Mouse (Mus musculus) embryonic facial prominence, embryonic 12.5 days (tissue): ENCODE results near the gene Bag3. TPM values are rescaled to one million over a fixed set of nuclear protein-coding genes. Genes with fewer than 3 reads are reported as not detected.

Experiments
- ATAC-seq: fragments of 200-750 bp; cut with Nextera tagmentation; 2 replicates; pipeline ENCODE4 v1.8.0; 2017; ENCODE audit not compliant: insufficient number of reproducible peaks, insufficient read depth, low FRiP score, low TSS enrichment
- H3K27ac ChIP-seq: fragments of 300-500 bp; sonication (generic); 2 replicates; pipeline ENCODE4 v1.5.1; 2016; ENCODE audit warnings: mild to moderate bottlenecking
- H3K27me3 ChIP-seq: fragments of 300-500 bp; sonication (generic); 2 replicates; pipeline ENCODE4 v1.6.1; 2016; ENCODE audit warnings: mild to moderate bottlenecking, moderate library complexity
- H3K36me3 ChIP-seq: fragments of 300-500 bp; sonication (generic); 2 replicates; pipeline ENCODE4 v1.6.1; 2016; ENCODE audit warnings: mild to moderate bottlenecking
- H3K4me1 ChIP-seq: fragments of 300-500 bp; sonication (generic); 2 replicates; pipeline ENCODE4 v1.6.1; 2016
- H3K4me2 ChIP-seq: fragments of 300-500 bp; sonication (generic); replicated peaks from 2 replicates; pipeline ENCODE4 v1.6.1; 2016; ENCODE audit warnings: mild to moderate bottlenecking, moderate library complexity
- H3K4me3 ChIP-seq: fragments of 300-500 bp; sonication (generic); 2 replicates; pipeline ENCODE4 v1.5.1; 2016; ENCODE audit warnings: mild to moderate bottlenecking
- H3K9ac ChIP-seq: fragments of 300-500 bp; sonication (generic); 2 replicates; pipeline ENCODE4 v1.6.1; 2016; ENCODE audit warnings: mild to moderate bottlenecking, moderate library complexity
- H3K9me3 ChIP-seq: fragments of 300-500 bp; sonication (generic); 2 replicates; pipeline ENCODE4 v1.6.1; 2016; ENCODE audit warnings: mild to moderate bottlenecking, moderate library complexity
- WGBS: fragments of 180-500 bp; shearing (Covaris S2); methylation state at CpG from one replicate; pipeline ENCODE4 v1.1.7; 2016; 5-methylcytosine and 5-hydroxymethylcytosine counted together
- polyA plus RNA-seq: library from polyadenylated mRNA; unstranded; fragments of >200 nt; fragmentation: Nextera tagmentation; extraction: Ambion mirVana; gene quantifications from 2 replicates; pipeline ENCODE4 v1.2.1, GENCODE M21; 2016

The Bag3 gene
- polyA plus RNA-seq, 1 experiment from 2014 or later = 9.1 TPM

DNA sequence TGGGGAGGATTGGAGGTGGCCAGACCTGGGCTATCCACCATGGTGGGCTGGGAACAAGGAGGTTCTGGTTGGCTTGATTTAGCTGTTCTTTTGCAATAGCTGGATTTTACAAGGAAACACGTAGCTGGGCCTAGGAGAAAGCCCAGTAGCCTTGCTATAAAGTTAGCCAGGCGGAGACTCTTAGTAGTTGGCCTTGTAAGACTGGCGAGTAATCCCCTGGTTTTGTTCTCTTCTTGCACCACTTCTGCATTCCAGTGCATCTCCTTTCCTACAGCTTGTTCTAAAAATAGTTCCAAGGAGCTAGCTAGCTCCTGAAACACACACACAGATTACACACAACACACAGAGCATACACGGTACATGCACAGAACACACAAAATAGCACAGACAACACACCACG, 15.4 kb downstream of the Bag3 start:
- H3K9ac ChIP-seq = no peak overlapping the region
- H3K9me3 ChIP-seq = no peaks in the 10 kb centered on the region
- no peak overlapping the region for H3K4me2 ChIP-seq
- no peak overlapping the region for H3K4me3 ChIP-seq
- H3K27me3 ChIP-seq = no peaks in the 10 kb centered on the region
- ATAC-seq = no peak
- peaks cover 12% of the 10 kb centered on the region; the same call in 1 of the 2 replicates for H3K36me3 ChIP-seq
- 83% methylated on average over 5 of the region's 5 CpGs for WGBS
- no peak overlapping the region for H3K27ac ChIP-seq
- H3K4me1 ChIP-seq = peaks cover 8% of the 10 kb centered on the region; the same call in 1 of the 2 replicates

DNA sequence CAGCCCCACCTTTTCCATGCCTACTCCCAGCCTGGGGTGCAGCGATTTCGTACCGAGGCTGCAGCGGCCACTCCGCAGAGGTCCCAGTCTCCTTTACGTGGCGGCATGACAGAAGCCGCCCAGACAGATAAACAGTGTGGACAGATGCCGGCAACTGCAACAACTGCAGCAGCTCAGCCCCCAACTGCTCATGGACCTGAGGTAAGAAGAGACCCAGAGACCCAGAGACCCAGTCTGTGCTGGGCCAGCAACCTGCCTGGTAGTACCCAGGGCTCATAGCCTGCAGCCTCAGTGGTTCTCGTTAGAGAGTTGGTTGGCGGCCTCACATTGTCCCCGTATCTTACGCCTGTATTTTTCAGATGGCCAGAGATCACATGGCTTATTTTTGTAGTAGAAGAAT, 16.7 kb downstream of the Bag3 start:
- Histone ChIP-seq H3K4me2 (no peak overlapping the region), H3K9me3 (no peaks in the 10 kb centered on the region), H3K27ac (no peak overlapping the region), H3K9ac (no peak overlapping the region), H3K36me3 (peaks cover 12% of the 10 kb centered on the region; the same call in 1 of the 2 replicates), H3K4me1 (peaks cover under 1% of the 10 kb centered on the region; the same call in 1 of the 2 replicates), H3K4me3 (no peak overlapping the region), H3K27me3 (no peaks in the 10 kb centered on the region)
- ATAC-seq = no peak
- WGBS = 93% methylated on average over 13 of the region's 13 CpGs

GRCm38 (mm10) chr7:128540734-128541133, 17.3 kb downstream of the Bag3 start:
- Histone ChIP-seq H3K27me3 (no peaks in the 10 kb centered on the region), H3K4me2 (no peak overlapping the region), H3K4me3 (no peak overlapping the region), H3K9ac (no peak overlapping the region), H3K4me1 (no peaks in the 10 kb centered on the region), H3K36me3 (peaks cover 15% of the 10 kb centered on the region), H3K27ac (0 out of 2 replicates have a peak overlapping the region, but pooled peaks have one; percentile 24), H3K9me3 (no peaks in the 10 kb centered on the region)
- WGBS = 84% methylated on average over 16 of the region's 16 CpGs
- ATAC-seq = no peak

GRCm38 (mm10) chr7:128541186-128541585, 17.8 kb downstream of the Bag3 start:
- no peaks in the 10 kb centered on the region for H3K9me3 ChIP-seq
- H3K4me2 ChIP-seq = no peak overlapping the region
- H3K27ac ChIP-seq = 0 out of 2 replicates have a peak overlapping the region, but pooled peaks have one; percentile 24
- WGBS = 75% methylated on average over 9 of the region's 9 CpGs
- H3K27me3 ChIP-seq = no peaks in the 10 kb centered on the region
- no peak overlapping the region for H3K9ac ChIP-seq
- peaks cover 19% of the 10 kb centered on the region for H3K36me3 ChIP-seq
- no peaks in the 10 kb centered on the region for H3K4me1 ChIP-seq
- ATAC-seq = no peak
- no peak overlapping the region for H3K4me3 ChIP-seq

DNA sequence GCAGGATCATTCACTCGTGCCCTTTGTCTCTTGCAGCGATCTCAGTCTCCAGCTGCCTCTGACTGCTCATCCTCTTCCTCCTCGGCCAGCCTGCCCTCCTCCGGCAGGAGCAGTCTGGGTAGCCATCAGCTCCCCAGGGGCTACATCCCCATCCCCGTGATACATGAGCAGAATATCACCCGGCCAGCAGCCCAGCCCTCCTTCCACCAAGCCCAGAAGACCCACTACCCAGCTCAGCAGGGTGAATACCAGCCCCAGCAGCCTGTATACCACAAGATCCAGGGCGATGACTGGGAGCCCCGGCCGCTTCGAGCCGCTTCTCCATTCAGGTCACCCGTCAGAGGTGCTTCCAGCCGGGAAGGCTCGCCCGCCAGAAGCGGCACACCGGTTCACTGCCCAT, 18.4 kb downstream of the Bag3 start:
- H3K4me3 ChIP-seq = no peak overlapping the region
- ATAC-seq = no peak
- H3K9me3 ChIP-seq = no peaks in the 10 kb centered on the region
- no peak overlapping the region for H3K4me2 ChIP-seq
- peaks cover 23% of the 10 kb centered on the region for H3K36me3 ChIP-seq
- no peaks in the 10 kb centered on the region for H3K4me1 ChIP-seq
- no peak overlapping the region for H3K27ac ChIP-seq
- H3K27me3 ChIP-seq = no peaks in the 10 kb centered on the region
- no peak overlapping the region for H3K9ac ChIP-seq
- WGBS = 87% methylated on average over 17 of the region's 17 CpGs

- H3K9me3 ChIP-seq = no peaks in the 10 kb centered on the region
- ATAC-seq = no peak
- H3K27ac ChIP-seq = no peak overlapping the region
- no peaks in the 10 kb centered on the region for H3K4me1 ChIP-seq
- no peak overlapping the region for H3K4me2 ChIP-seq
- peaks cover 29% of the 10 kb centered on the region for H3K36me3 ChIP-seq
- no peak overlapping the region for H3K9ac ChIP-seq
- 71% methylated on average over 4 of the region's 4 CpGs for WGBS
- no peak overlapping the region for H3K4me3 ChIP-seq
- no peaks in the 10 kb centered on the region for H3K27me3 ChIP-seq
Observed at GRCm38 (mm10) chr7:128542488-128542887, 19.1 kb downstream of the Bag3 start.

- H3K4me3 ChIP-seq = no peak overlapping the region
- H3K9me3 ChIP-seq = no peaks in the 10 kb centered on the region
- ATAC-seq = no peak
- no peaks in the 10 kb centered on the region for H3K27me3 ChIP-seq
- no peak overlapping the region for H3K9ac ChIP-seq
- WGBS = 75% methylated on average over 14 of the region's 14 CpGs
- H3K4me2 ChIP-seq = no peak overlapping the region
- H3K27ac ChIP-seq = no peak overlapping the region
- H3K36me3 ChIP-seq = peaks cover 37% of the 10 kb centered on the region
- no peaks in the 10 kb centered on the region for H3K4me1 ChIP-seq
Observed at GRCm38 (mm10) chr7:128543148-128543855, 19.9 kb downstream of the Bag3 start.

- H3K4me1 ChIP-seq = no peaks in the 10 kb centered on the region
- no peaks in the 10 kb centered on the region for H3K9me3 ChIP-seq
- H3K36me3 ChIP-seq = peaks cover 43% of the 10 kb centered on the region
- WGBS = 76% methylated on average over 3 of the region's 3 CpGs
- no peaks in the 10 kb centered on the region for H3K27me3 ChIP-seq
- H3K4me3 ChIP-seq = no peak overlapping the region
- no peak overlapping the region for H3K27ac ChIP-seq
- no peak overlapping the region for H3K9ac ChIP-seq
- no peak for ATAC-seq
- no peak overlapping the region for H3K4me2 ChIP-seq
Observed at GRCm38 (mm10) chr7:128543961-128544360, 20.5 kb downstream of the Bag3 start.

GRCm38 (mm10) chr7:128544566-128545262, 21.3 kb downstream of the Bag3 start:
- H3K4me3 ChIP-seq = no peak overlapping the region
- H3K9ac ChIP-seq = no peak overlapping the region
- H3K27ac ChIP-seq = no peak overlapping the region
- WGBS = 84% methylated on average over 7 of the region's 7 CpGs
- no peaks in the 10 kb centered on the region for H3K9me3 ChIP-seq
- peaks cover 44% of the 10 kb centered on the region for H3K36me3 ChIP-seq
- H3K4me2 ChIP-seq = no peak overlapping the region
- H3K27me3 ChIP-seq = no peaks in the 10 kb centered on the region
- no peak for ATAC-seq
- H3K4me1 ChIP-seq = 0 out of 2 replicates have a peak, but pooled peaks cover 7% of the 10 kb centered on the region

- Histone ChIP-seq H3K4me1 (0 out of 2 replicates have a peak, but pooled peaks cover 11% of the 10 kb centered on the region), H3K27ac (no peak overlapping the region), H3K9me3 (no peaks in the 10 kb centered on the region), H3K4me3 (no peak overlapping the region), H3K36me3 (peaks cover 39% of the 10 kb centered on the region), H3K9ac (no peak overlapping the region), H3K27me3 (no peaks in the 10 kb centered on the region), H3K4me2 (no peak overlapping the region)
- ATAC-seq = no peak
- WGBS = 97% methylated on average over 8 of the region's 8 CpGs
Observed at GRCm38 (mm10) chr7:128546031-128546430, 22.6 kb downstream of the Bag3 start.

DNA sequence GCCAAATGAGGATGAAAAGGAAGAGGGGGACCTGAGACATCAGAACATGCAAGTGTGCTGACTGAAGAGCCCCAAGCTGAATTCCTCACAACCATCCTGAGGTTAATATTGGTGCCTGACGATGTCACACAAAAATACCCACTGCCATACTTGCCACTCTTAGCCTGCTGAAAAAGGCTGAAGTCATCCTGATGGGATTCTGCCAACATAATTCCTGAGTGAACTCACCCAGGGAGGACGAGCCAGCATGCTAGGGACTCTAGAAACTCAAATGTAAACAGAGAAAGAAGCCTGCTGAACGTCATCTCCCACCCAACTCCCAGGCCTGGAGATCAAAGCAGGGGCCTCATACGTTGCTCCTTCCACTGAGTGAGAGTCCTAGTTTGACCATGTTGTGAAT, 25.7 kb downstream of the Bag3 start:
- no peak overlapping the region for H3K4me2 ChIP-seq
- H3K4me1 ChIP-seq = peaks cover 21% of the 10 kb centered on the region
- no peaks in the 10 kb centered on the region for H3K27me3 ChIP-seq
- ATAC-seq = no peak
- H3K9ac ChIP-seq = no peak overlapping the region
- peaks cover 32% of the 10 kb centered on the region for H3K36me3 ChIP-seq
- no peaks in the 10 kb centered on the region for H3K9me3 ChIP-seq
- WGBS = 56% methylated on average over 4 of the region's 4 CpGs
- H3K27ac ChIP-seq = no peak overlapping the region
- no peak overlapping the region for H3K4me3 ChIP-seq
